Mouse (Mus musculus): ENCODE results near the gene Ffar4. TPM values are rescaled to one million over a fixed set of nuclear protein-coding genes. Genes with fewer than 3 reads are reported as not detected.

Gene Ffar4
- polyA plus RNA-seq (2015; fragmentation: Nextera tagmentation; extraction: Ambion mirVana), result 0.15 TPM in 1 of 2 replicates, not detected in the other

- no peaks in the 10 kb centered on the region for H3K36me3 ChIP-seq
- no peak within 1 kb of the TSS; the same call in 1 of the 2 replicates for H3K9ac ChIP-seq (replicated peaks)
- ATAC-seq (replicated peaks), result peak; percentile 53
- peak within 1 kb of the TSS; percentile 53 for H3K4me2 ChIP-seq (replicated peaks)
- H3K4me3 ChIP-seq, result peak within 1 kb of the TSS; percentile 37
- no peaks in the 10 kb centered on the region for H3K9me3 ChIP-seq
- H3K27ac ChIP-seq (replicated peaks), result no peak within 1 kb of the TSS
- under 1% methylated on average over 77 of the region's 77 CpGs for WGBS
- peaks cover 37% of the 10 kb centered on the region for H3K27me3 ChIP-seq
- peaks cover 10% of the 10 kb centered on the region for H3K4me1 ChIP-seq
These were observed at the start of gene Ffar4 for GRCm38 (mm10) chr19:38096858-38097758. Gene Ffar4, plus strand, starts transcription at chr19:38097071.

- Histone ChIP-seq H3K27ac (replicated peaks) (no peak overlapping the region), H3K27me3 (0 out of 2 replicates have a peak, but pooled peaks cover under 1% of the 10 kb centered on the region), H3K4me2 (replicated peaks) (no peak overlapping the region), H3K4me1 (peaks cover 5% of the 10 kb centered on the region), H3K9ac (replicated peaks) (no peak overlapping the region), H3K9me3 (no peaks in the 10 kb centered on the region), H3K36me3 (no peaks in the 10 kb centered on the region), H3K4me3 (no peak overlapping the region)
- ATAC-seq (replicated peaks), result no peak
- WGBS, result 92% methylated on average over 1 of the region's 1 CpGs
These were observed 47.2 kb upstream of the Ffar4 start for GRCm38 (mm10) chr19:38049686-38050085.

GRCm38 (mm10) chr19:38053227-38054041 is 43.4 kb upstream of the Ffar4 start:
- Histone ChIP-seq H3K4me3 (peak overlapping the region; percentile 66), H3K27me3 (no peaks in the 10 kb centered on the region), H3K9me3 (no peaks in the 10 kb centered on the region), H3K4me1 (peaks cover 22% of the 10 kb centered on the region), H3K36me3 (no peaks in the 10 kb centered on the region), H3K9ac (replicated peaks) (peak overlapping the region; percentile 56; the same call in 1 of the 2 replicates), H3K4me2 (replicated peaks) (peak overlapping the region; percentile 47), H3K27ac (replicated peaks) (peak overlapping the region; percentile 61; the same call in 1 of the 2 replicates)
- WGBS, result 31% methylated on average over 8 of the region's 8 CpGs
- ATAC-seq (replicated peaks), result no peak

GRCm38 (mm10) chr19:38054149-38054719 is 42.6 kb upstream of the Ffar4 start:
- peak overlapping the region; percentile 56 for H3K9ac ChIP-seq (replicated peaks)
- peaks cover 22% of the 10 kb centered on the region for H3K4me1 ChIP-seq
- H3K27ac ChIP-seq (replicated peaks), result peak overlapping the region; percentile 61
- H3K36me3 ChIP-seq, result no peaks in the 10 kb centered on the region
- H3K27me3 ChIP-seq, result no peaks in the 10 kb centered on the region
- under 1% methylated on average over 23 of the region's 23 CpGs for WGBS
- peak overlapping the region; percentile 47 for H3K4me2 ChIP-seq (replicated peaks)
- peak; percentile 95 for ATAC-seq (replicated peaks)
- H3K4me3 ChIP-seq, result peak overlapping the region; percentile 66
- no peaks in the 10 kb centered on the region for H3K9me3 ChIP-seq

GRCm38 (mm10) chr19:38054720-38055192 is 42.1 kb upstream of the Ffar4 start, which contains the start of gene Cep55:
Gene Cep55, plus strand, starts transcription at chr19:38055011.
- H3K27me3 ChIP-seq, result no peaks in the 10 kb centered on the region
- WGBS, result under 1% methylated on average over 33 of the region's 36 CpGs

GRCm38 (mm10) chr19:38055798-38056197 is 41.1 kb upstream of the Ffar4 start:
- Histone ChIP-seq H3K27me3 (no peaks in the 10 kb centered on the region), H3K9me3 (no peaks in the 10 kb centered on the region), H3K4me2 (replicated peaks) (peak overlapping the region; percentile 65), H3K9ac (replicated peaks) (0 out of 2 replicates have a peak overlapping the region, but pooled peaks have one; percentile 45), H3K27ac (replicated peaks) (no peak overlapping the region), H3K4me1 (peaks cover 22% of the 10 kb centered on the region), H3K36me3 (peaks cover 8% of the 10 kb centered on the region), H3K4me3 (peak overlapping the region; percentile 66)
- no peak for ATAC-seq (replicated peaks)
- WGBS, result 21% methylated on average over 6 of the region's 6 CpGs

More at GRCm38 (mm10) chr19:38054720-38055192, 42.1 kb upstream of the Ffar4 start, which contains the start of gene Cep55:
- peak within 1 kb of the TSS; percentile 56 for H3K9ac ChIP-seq (replicated peaks)
- ATAC-seq (replicated peaks), result peak; percentile 95
- H3K27ac ChIP-seq (replicated peaks), result peak within 1 kb of the TSS; percentile 61
- H3K4me2 ChIP-seq (replicated peaks), result peak within 1 kb of the TSS; percentile 65
- no peaks in the 10 kb centered on the region for H3K9me3 ChIP-seq
- H3K4me1 ChIP-seq, result peaks cover 22% of the 10 kb centered on the region
- peak within 1 kb of the TSS; percentile 66 for H3K4me3 ChIP-seq
- no peaks in the 10 kb centered on the region for H3K36me3 ChIP-seq

GRCm38 (mm10) chr19:38056276-38056675 is 40.6 kb upstream of the Ffar4 start:
- Histone ChIP-seq H3K4me3 (peak overlapping the region; percentile 66), H3K4me1 (peaks cover 22% of the 10 kb centered on the region), H3K27me3 (no peaks in the 10 kb centered on the region), H3K4me2 (replicated peaks) (peak overlapping the region; percentile 65), H3K27ac (replicated peaks) (no peak overlapping the region), H3K9ac (replicated peaks) (no peak overlapping the region), H3K36me3 (peaks cover 11% of the 10 kb centered on the region), H3K9me3 (no peaks in the 10 kb centered on the region)
- ATAC-seq (replicated peaks), result no peak
- 44% methylated on average over 3 of the region's 3 CpGs for WGBS

GRCm38 (mm10) chr19:38056931-38057330 is 39.9 kb upstream of the Ffar4 start:
- Histone ChIP-seq H3K9ac (replicated peaks) (no peak overlapping the region), H3K9me3 (no peaks in the 10 kb centered on the region), H3K4me1 (peaks cover 22% of the 10 kb centered on the region), H3K27ac (replicated peaks) (no peak overlapping the region), H3K4me2 (replicated peaks) (no peak overlapping the region), H3K27me3 (no peaks in the 10 kb centered on the region), H3K36me3 (peaks cover 11% of the 10 kb centered on the region), H3K4me3 (no peak overlapping the region)
- WGBS, result 91% methylated on average over 8 of the region's 8 CpGs
- ATAC-seq (replicated peaks), result no peak

- no peaks in the 10 kb centered on the region for H3K9me3 ChIP-seq
- no peak for ATAC-seq (replicated peaks)
- no peaks in the 10 kb centered on the region for H3K4me1 ChIP-seq
- 90% methylated on average over 3 of the region's 3 CpGs for WGBS
- no peak overlapping the region for H3K9ac ChIP-seq (replicated peaks)
- no peaks in the 10 kb centered on the region for H3K27me3 ChIP-seq
- H3K4me2 ChIP-seq (replicated peaks), result no peak overlapping the region
- H3K4me3 ChIP-seq, result no peak overlapping the region
- H3K27ac ChIP-seq (replicated peaks), result no peak overlapping the region
- H3K36me3 ChIP-seq, result peaks cover 16% of the 10 kb centered on the region
These were observed 33.7 kb upstream of the Ffar4 start for GRCm38 (mm10) chr19:38063201-38063600.

GRCm38 (mm10) chr19:38064051-38064450 is 32.8 kb upstream of the Ffar4 start:
- H3K27me3 ChIP-seq, result no peaks in the 10 kb centered on the region
- H3K36me3 ChIP-seq, result peaks cover 16% of the 10 kb centered on the region
- 93% methylated on average over 1 of the region's 1 CpGs for WGBS
- no peak overlapping the region for H3K4me2 ChIP-seq (replicated peaks)
- no peaks in the 10 kb centered on the region for H3K4me1 ChIP-seq
- H3K4me3 ChIP-seq, result no peak overlapping the region
- H3K27ac ChIP-seq (replicated peaks), result no peak overlapping the region
- H3K9me3 ChIP-seq, result no peaks in the 10 kb centered on the region
- no peak overlapping the region for H3K9ac ChIP-seq (replicated peaks)
- ATAC-seq (replicated peaks), result no peak

GRCm38 (mm10) chr19:38073226-38073625 is 23.6 kb upstream of the Ffar4 start:
- 94% methylated on average over 5 of the region's 5 CpGs for WGBS
- ATAC-seq (replicated peaks), result no peak
- no peak overlapping the region for H3K27ac ChIP-seq (replicated peaks)
- H3K36me3 ChIP-seq, result peaks cover 30% of the 10 kb centered on the region
- H3K4me3 ChIP-seq, result no peak overlapping the region
- no peaks in the 10 kb centered on the region for H3K9me3 ChIP-seq
- H3K4me1 ChIP-seq, result no peaks in the 10 kb centered on the region
- no peak overlapping the region for H3K9ac ChIP-seq (replicated peaks)
- H3K4me2 ChIP-seq (replicated peaks), result no peak overlapping the region
- H3K27me3 ChIP-seq, result no peaks in the 10 kb centered on the region
